Mouse (Mus musculus) CD8-positive naive resting alpha-beta T cell, adult 2 months (primary cell): ENCODE measurements around the gene Samd9l.
"Not testable (repeated sequence)": the region's sequence is repeated elsewhere in the genome, so short reads cannot be mapped to it uniquely, and the experiment has no call there.

Experiments used
- DNase-seq, 2 experiments: peaks; one replicate each; pipeline ENCODE4 v3.0.0; 2022; ENCODE audit warnings: low read depth in 2 of 2, low spot score in 2 of 2

Gene Samd9l

GRCm38 (mm10) chr6:3399340-3400068 is at the start of gene Samd9l:
Samd9l (minus strand) TSS chr6:3399572.
- DNase-seq: peak; percentile 79 to 87

GRCm38 (mm10) chr6:3447404-3447803 is 48.0 kb upstream of the Samd9l start:
- peak; percentile 64 to 69 for DNase-seq

- DNase-seq: no peak
Measured at GRCm38 (mm10) chr6:3443905-3444304, 44.5 kb upstream of the Samd9l start.

- DNase-seq: no peak
Measured at GRCm38 (mm10) chr6:3436087-3436486, 36.7 kb upstream of the Samd9l start.

- DNase-seq: not testable (repeated sequence)
Measured at GRCm38 (mm10) chr6:3430976-3431375, 31.6 kb upstream of the Samd9l start.

GRCm38 (mm10) chr6:3427047-3427446 is 27.7 kb upstream of the Samd9l start:
- no peak for DNase-seq

GRCm38 (mm10) chr6:3425333-3425732 is 26.0 kb upstream of the Samd9l start:
- not testable (repeated sequence) for DNase-seq

- DNase-seq: not testable (repeated sequence)
Measured at GRCm38 (mm10) chr6:3424613-3425277, 25.4 kb upstream of the Samd9l start.

- peak in 1 of 2 experiments; percentile 44 for DNase-seq
Measured at GRCm38 (mm10) chr6:3397182-3397906, 2.0 kb downstream of the Samd9l start.

- DNase-seq: not testable (repeated sequence)
Measured at GRCm38 (mm10) chr6:3395921-3396611, 3.3 kb downstream of the Samd9l start.

- DNase-seq: no peak
Measured at GRCm38 (mm10) chr6:3389995-3390394, 9.4 kb downstream of the Samd9l start.

GRCm38 (mm10) chr6:3386565-3386964 is 12.8 kb downstream of the Samd9l start:
- DNase-seq: no peak

GRCm38 (mm10) chr6:3384816-3385215 is 14.6 kb downstream of the Samd9l start:
- DNase-seq: not testable (repeated sequence)

- not testable (repeated sequence) for DNase-seq
Measured at GRCm38 (mm10) chr6:3384115-3384791, 15.1 kb downstream of the Samd9l start.

GRCm38 (mm10) chr6:3379146-3379545 is 20.2 kb downstream of the Samd9l start:
- no peak for DNase-seq

- no peak for DNase-seq
Measured at GRCm38 (mm10) chr6:3376687-3377086, 22.7 kb downstream of the Samd9l start.

GRCm38 (mm10) chr6:3369527-3369926 is 29.8 kb downstream of the Samd9l start:
- DNase-seq: no peak

- not testable (repeated sequence) for DNase-seq
Measured at GRCm38 (mm10) chr6:3365609-3366008, 33.8 kb downstream of the Samd9l start.

GRCm38 (mm10) chr6:3345924-3346597 is 53.3 kb downstream of the Samd9l start:
- peak; percentile 60 to 67 for DNase-seq

GRCm38 (mm10) chr6:3345043-3345639 is 54.2 kb downstream of the Samd9l start:
- not testable (repeated sequence) for DNase-seq
